Mouse (Mus musculus): ENCODE data around the gene Prkca.
"Not testable (repeated sequence)": the region's sequence is repeated elsewhere in the genome, so short reads cannot be mapped to it uniquely, and the experiment has no call there.

The Prkca gene

GRCm38 (mm10) chr11:108118814-108119213 lies 224.9 kb downstream of the Prkca start:
- DNase-seq (ENCODE audit: low spot score in 2 of 2): no peak

GRCm38 (mm10) chr11:108118221-108118620 lies 225.5 kb downstream of the Prkca start:
- no peak for DNase-seq (ENCODE audit: low spot score in 2 of 2)

DNA sequence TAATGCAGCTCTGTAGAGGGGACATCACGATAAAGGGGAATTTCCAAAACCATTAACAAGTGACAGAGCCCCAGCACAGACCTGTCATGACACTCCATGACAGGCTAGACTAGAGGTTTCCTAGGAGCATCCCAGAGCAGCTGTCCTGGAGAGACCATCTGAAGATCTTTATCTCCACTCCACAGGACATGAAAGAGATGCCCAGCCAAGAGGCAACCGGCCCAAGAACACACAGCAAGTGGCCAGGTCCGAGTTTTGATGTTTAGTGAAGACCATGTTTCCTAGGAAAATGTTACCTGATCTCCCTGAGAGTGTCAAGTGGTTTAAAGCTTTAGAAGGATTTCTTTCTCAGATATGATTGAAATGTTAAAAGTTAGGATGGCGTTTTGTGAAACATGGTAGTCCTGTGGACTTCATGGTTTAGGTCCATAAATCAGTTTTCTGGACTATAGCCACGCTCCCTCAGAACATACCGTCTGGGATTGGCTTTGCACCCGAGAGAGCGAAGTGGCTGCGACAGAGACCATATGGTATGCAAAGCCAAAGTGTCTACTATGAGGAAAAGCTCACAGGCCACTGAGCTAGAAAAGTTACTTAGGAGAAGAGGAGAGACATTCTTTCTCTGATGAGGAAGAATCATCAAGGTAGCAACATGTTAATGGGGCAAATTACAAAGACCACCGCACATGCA lies 226.2 kb downstream of the Prkca start:
- no peak for DNase-seq (ENCODE audit: low spot score in 2 of 2)

DNA sequence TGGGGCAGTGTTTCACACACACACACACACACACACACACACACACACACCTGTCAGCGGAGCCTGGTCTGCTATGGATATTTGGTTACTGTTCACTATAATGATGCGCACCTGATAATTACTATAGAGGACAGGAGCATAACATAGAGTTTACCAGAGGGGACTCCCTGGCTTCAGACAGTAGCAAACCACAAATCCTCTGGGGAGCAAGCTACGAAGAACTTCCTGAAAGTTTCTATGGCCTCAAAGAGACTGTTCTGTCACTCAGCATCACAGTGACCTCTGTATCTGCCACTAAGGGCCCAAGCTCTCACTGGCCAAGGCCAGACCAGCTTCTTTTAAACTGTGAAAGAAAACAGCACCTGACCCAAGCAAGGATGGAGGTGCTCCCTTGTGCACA lies 229.6 kb downstream of the Prkca start:
- no peak for DNase-seq (ENCODE audit: low spot score in 2 of 2)

DNA sequence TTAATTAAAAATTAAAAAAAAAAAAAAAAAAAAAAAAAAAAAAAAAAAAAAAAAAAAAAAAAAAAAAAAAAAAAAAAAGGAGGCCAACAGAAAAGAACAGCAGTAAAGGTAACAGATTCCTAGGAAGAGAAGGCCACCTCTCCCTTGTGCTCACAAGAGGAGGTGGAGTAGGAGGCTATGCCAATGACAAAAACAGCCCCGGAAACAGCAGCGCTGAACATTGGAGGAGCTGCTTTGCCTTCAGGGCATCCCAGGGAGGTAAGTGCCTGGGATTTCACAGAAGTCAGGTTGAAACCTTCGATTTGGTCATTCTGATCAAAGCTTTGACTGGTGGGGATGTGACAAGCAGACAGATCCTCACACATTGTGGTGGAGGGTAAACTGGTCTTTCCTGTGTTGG lies 231.3 kb downstream of the Prkca start:
- no peak for DNase-seq (ENCODE audit: low spot score in 2 of 2)

DNA sequence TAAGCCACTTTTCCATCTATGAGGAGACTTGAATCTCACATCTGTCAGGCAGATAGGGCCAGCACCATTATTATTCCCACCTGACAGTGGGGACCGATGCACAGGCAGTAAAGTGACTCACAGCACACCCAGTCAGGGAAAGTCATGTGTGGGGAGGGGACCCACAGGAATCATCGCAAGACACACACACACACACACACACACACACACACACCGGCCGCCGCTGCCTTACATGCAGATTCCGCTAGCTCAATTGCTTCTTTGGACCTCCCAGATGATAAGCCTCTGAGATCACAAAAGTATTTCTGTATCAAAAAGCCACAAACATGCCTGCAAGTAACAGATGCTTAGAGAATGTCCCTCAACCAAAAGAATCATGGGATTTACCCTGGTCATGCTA lies 239.6 kb downstream of the Prkca start:
- DNase-seq (ENCODE audit: low spot score in 2 of 2): no peak

GRCm38 (mm10) chr11:108101280-108101950 lies 242.3 kb downstream of the Prkca start:
- DNase-seq (ENCODE audit: low spot score in 2 of 2): no peak

DNA sequence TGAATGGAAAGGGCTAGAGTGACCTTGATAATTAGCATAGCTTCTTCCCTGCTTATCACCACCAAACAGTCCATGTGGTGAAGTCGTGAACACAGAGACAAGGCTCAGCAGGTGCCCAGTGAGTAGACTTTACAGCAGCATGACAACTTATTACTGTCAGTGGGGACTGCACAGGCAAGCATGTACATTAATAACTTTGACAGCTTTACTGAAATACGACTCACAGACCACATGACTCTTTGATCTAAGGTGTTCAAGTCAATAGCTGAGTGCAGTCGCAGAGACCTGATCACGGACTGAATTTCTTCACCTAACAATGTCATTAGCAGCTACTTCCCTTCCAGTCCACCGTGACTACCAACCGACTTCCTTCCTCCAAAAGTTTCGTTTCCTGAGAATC lies 245.4 kb downstream of the Prkca start:
- DNase-seq (ENCODE audit: low spot score in 2 of 2): no peak

GRCm38 (mm10) chr11:108094796-108095195 lies 248.9 kb downstream of the Prkca start:
- DNase-seq (ENCODE audit: low spot score in 2 of 2): no peak

GRCm38 (mm10) chr11:108093248-108093647 lies 250.5 kb downstream of the Prkca start:
- no peak for DNase-seq (ENCODE audit: low spot score in 2 of 2)

DNA sequence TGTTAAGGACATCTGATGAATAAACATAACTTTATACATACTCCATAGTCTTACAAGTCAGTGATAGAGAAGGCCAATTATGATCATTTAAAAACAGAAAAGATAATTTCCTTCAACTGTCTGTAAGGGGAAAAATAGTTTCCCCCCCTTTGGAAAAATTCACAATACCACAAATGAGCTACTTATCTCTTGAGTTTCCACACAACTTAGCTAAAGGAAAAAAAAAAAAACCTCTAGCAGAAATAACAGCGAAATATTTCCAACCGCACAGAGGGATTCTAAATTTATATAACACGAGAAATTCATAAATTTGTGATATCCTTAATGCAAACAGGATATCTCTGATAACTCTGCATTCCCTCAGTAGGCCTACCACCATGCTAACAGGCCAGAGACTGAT lies 252.5 kb downstream of the Prkca start:
- no peak for DNase-seq (ENCODE audit: low spot score in 2 of 2)

DNA sequence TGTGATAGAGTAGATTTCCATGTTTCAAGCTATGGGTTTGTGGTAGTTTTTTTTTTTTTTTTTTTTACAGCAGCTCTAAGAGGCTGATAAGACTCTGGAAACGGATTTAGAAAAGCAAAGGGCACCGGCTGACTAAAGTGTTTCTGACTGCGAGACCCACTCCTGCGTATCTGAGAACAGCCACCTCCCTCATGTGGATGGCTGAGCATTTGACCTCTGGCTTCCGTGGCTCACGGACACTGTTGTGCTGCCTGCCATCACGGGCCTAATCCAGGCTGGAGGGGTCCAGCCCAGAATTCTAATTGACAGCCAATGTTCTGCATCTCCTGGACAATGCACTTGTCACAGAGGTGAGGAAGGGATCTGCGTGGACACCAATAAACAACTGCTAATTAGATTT lies 253.0 kb downstream of the Prkca start:
- DNase-seq (ENCODE audit: low spot score in 2 of 2): no peak

GRCm38 (mm10) chr11:108088063-108088462 lies 255.7 kb downstream of the Prkca start:
- DNase-seq (ENCODE audit: low spot score in 2 of 2): no peak

DNA sequence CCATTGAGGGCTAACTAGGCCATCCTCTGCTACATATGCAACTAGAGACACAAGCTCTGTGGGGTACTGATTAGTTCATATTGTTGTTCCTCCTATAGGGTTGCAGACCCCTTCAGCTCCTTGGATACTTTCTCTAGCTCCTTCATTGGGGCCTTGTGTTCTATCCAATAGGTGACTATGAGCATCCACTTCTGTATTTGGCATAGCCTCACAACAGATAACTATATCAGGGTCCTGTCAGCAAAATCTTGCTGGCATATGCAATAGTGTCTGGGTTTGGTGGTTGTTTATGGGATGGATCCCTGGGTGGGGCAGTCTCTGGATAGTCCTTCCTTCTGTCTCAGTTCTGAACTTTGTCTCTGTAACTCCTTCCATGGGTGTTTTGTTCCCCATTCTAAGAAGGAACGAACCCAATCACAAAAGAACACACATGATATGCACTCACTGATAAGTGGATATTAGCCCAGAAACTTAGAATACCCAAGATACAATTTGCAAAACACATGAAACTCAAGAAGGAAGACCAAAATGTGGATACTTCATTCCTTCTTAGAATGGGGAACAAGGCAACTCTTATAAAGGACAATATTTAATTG lies 256.5 kb downstream of the Prkca start:
- not testable (repeated sequence) for DNase-seq (ENCODE audit: low spot score in 2 of 2)

- DNase-seq (ENCODE audit: low spot score in 2 of 2): no peak
Measured at GRCm38 (mm10) chr11:108082673-108083072, 261.1 kb downstream of the Prkca start.

DNA sequence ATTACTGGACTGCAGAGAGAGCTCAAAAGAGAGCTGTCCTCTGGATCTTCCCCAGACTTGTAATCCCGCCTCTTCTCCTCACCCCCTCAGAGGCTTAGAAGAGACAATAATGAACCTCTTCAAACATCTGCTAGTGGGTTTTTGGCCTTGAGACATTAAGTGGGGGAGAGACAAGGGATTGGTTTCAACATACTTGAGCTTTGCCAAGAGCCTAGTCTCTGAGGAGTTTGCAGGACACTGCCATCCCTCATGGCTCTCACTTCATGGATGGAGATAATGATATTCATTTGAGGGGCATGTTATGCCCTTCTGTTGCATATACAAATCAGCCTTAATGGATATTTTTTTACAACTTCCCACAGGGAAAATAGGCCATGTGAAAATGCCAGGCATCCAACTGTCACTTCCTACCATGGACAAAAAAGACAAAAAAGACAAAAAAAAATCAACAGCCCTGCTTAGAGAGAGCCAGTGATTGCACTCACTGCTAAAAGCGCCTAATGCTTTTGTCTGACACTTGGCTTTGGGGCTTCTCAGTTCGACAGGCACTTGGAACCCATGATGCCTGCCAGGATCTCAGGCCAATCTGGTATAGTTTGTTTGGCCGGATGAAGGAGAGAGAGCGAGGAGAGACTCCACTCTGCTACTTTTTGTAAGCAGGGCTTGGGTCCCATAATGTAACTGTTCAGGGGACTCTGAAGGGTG lies 263.6 kb downstream of the Prkca start:
- DNase-seq (ENCODE audit: low spot score in 2 of 2): no peak

DNA sequence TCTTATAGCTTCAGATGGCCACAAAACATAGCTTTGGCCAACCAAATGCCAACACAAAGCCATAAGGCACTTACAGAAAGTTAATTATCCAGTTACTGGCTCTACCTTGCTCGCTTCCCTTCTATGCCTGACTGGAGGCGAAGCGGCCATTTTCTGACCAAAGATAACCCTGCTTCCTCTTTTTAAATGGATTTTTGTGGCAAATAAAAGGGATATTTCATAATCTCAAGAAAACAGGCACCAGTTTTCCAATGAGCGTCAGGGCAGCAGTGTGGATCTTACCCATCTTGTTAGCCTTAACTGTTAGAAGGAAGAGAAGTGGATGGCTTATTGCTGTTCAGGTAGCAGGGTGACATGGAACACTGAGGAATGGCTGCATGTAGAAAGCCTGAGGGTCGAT lies 264.3 kb downstream of the Prkca start:
- DNase-seq (ENCODE audit: low spot score in 2 of 2): no peak

- DNase-seq (ENCODE audit: low spot score in 2 of 2): no peak
Measured at GRCm38 (mm10) chr11:108077514-108077913, 266.2 kb downstream of the Prkca start.

DNA sequence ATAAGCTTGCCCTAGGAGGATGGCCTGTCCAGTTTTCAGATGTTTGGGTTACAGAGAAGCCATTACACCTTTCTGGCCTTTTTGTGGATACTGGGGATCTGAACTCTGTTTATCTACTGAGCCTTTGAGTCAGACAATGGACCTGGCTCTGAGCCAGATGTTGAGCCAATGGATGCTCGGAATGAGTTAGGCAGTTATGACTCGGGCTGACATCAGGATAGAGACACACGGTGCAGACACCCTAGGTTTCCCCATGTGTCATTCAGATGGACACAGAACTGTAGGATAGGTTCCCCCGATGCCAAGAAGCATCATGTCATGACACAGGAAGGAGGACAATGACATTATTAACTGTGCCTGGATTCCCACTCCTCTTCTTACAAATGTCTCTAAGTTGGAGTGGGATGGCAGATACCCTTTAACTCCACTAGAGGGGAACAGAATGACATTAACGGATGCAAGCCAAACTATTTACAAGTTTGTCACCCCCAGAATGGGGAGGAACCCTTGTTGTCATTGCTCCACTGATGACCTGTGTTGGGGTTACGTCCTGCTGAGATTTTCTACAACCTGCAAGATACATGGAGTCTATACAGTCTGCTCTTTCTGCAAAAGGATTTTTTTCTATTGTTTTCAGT lies 271.0 kb downstream of the Prkca start:
- DNase-seq (ENCODE audit: low spot score in 2 of 2): no peak

- no peak for DNase-seq (ENCODE audit: low spot score in 2 of 2)
Measured at GRCm38 (mm10) chr11:108071230-108071629, 272.5 kb downstream of the Prkca start.

GRCm38 (mm10) chr11:108070038-108070437 lies 273.7 kb downstream of the Prkca start:
- no peak for DNase-seq (ENCODE audit: low spot score in 2 of 2)

DNA sequence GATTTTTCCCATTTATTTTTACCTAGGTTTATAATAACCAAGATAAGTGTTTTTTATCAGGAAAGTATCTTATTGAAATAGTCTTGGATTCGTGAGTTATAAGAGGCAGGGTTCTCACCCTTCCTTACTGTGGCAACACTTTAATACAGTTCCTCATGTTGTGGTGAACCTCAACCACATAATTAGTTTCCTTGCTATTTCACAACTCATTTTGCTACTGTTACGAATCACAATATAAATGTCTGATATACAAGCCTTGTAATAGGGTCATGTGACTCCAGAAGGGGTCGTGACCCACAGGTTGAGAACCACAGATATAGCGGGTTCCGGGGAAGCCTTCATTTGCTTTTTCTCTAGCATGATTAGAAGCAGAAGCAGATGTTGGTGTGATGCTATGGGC lies 275.3 kb downstream of the Prkca start:
- DNase-seq (ENCODE audit: low spot score in 2 of 2): no peak
